Mouse (Mus musculus) olfactory bulb, adult 2 months (tissue): Measurements from ENCODE around the gene Zfp276. TPM values are rescaled to one million over a fixed set of nuclear protein-coding genes. Genes with fewer than 3 reads are reported as not detected.

Experiments used
- H3K27ac ChIP-seq: fragments of 200-500 bp; 2 replicates; pipeline ENCODE4 v1.5.1; 2012; ENCODE audit warnings: low read depth, low read length; ENCODE audit not compliant: insufficient read depth
- H3K4me1 ChIP-seq: fragments of 200-500 bp; 2 replicates; pipeline ENCODE4 v1.6.1; 2012; ENCODE audit warnings: low read length; ENCODE audit not compliant: control insufficient read depth, insufficient read depth
- H3K4me3 ChIP-seq: fragments of 200-500 bp; 2 replicates; pipeline ENCODE4 v1.5.1; 2012; ENCODE audit warnings: mild to moderate bottlenecking, low read depth, low read length, moderate library complexity; ENCODE audit not compliant: insufficient read depth
- CTCF ChIP-seq: fragments of 200-500 bp; IDR thresholded peaks from 2 replicates; pipeline ENCODE4 v1.5.1; 2012; ENCODE audit warnings: low read depth, mild to moderate bottlenecking, low read length, moderate library complexity; ENCODE audit not compliant: insufficient read depth
- POLR2A ChIP-seq: fragments of 200-500 bp; IDR thresholded peaks from 2 replicates; pipeline ENCODE4 v1.6.1; 2012; ENCODE audit warnings: mild to moderate bottlenecking, low read depth, low read length, moderate library complexity; ENCODE audit not compliant: insufficient read depth
- WGBS: fragments of 180-500 bp; shearing (Covaris S2); methylation state at CpG from one replicate; pipeline ENCODE4 v1.1.7; 2018; 5-methylcytosine and 5-hydroxymethylcytosine counted together
- polyA plus RNA-seq: library from polyadenylated mRNA; stranded (reverse); fragments of >200 nt; gene quantifications from 2 replicates; pipeline ENCODE4 v1.2.4, GENCODE M21; 2012; ENCODE audit warnings: low replicate concordance; ENCODE audit not compliant: missing spikeins, insufficient read depth, insufficient read length

The Zfp276 gene
- polyA plus RNA-seq, 1 experiment = not detected

DNA sequence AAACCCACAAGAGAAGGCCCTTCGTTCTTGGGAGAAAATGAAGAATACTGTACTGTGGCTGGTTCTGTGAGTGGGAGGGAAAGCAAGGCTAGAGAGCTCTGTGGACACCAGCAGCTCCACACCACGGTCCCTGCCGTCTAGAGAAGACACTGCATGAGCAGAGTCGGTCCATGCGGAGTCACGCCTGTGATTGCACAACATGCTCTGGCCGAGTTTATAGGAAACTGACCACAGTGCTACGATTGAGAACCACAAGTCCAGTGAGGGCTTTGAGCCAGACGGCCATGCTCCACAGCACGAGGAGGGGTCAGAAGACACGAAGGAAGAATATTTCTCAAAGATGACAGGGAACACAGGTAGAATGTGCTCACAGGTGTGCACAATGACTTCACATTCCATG is 44.3 kb downstream of the Zfp276 start:
- H3K4me3 ChIP-seq = no peak overlapping the region
- no peak overlapping the region for H3K27ac ChIP-seq
- no peak for TF ChIP-seq CTCF
- no peak for TF ChIP-seq POLR2A
- H3K4me1 ChIP-seq = no peaks in the 10 kb centered on the region
- 90% methylated on average over 11 of the region's 11 CpGs for WGBS

DNA sequence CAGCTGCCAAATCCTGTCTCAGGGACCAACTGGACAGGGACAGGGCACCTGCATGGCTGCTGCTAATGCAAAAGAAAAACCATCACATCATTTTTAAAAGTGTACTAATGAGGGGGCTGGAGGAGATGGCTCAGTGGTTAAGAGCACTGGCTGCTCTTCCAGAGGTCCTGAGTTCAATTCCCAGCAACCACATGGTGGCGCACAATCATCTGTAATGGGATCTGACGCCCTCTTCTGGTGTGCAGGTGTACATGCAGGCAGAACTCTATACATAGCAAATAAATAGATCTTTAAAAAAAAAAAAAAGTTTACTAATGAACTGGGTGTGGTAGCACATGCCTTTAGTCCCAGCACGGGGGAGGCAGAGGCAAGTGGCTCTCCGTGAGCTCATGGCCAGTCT is 54.7 kb downstream of the Zfp276 start:
- Histone ChIP-seq H3K27ac (no peak overlapping the region), H3K4me3 (no peak overlapping the region), H3K4me1 (no peaks in the 10 kb centered on the region)
- WGBS = 73% methylated on average over 4 of the region's 4 CpGs
- TF ChIP-seq POLR2A (no peak), CTCF (no peak)

DNA sequence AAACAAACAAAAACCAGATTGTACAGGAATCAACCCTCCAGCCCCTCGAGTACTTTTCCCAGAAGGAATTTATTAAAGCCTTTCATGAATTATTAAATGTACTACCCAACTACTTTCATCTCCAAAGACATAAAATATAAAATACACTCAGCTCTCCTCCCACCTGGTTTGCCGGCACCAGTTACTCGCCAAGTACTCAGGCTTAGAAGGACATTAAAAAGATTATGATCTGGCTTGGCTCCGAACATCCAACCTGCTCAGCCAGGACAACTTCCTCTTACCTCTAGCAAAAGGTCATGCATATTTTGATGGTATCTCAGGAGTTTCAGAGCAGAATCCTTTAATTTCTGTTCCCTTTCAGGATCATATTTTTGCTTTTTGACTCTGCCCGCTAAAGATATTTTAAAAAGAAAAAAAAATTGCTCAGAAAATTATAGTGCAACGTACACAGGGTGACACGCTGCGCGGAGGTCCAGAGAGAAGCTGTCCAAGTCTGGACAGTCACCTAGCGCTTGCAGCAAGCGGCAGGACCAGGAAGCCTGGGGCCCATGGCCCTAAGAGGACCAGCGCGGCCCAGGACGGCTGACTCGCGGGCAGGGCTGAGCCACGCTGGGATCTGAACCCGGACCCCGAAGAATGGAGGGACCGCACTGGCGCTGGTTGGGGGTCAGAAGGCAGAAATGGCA is 63.9 kb downstream of the Zfp276 start:
- peak overlapping the region; percentile 52 for H3K4me3 ChIP-seq
- no peak overlapping the region for H3K27ac ChIP-seq
- 6% methylated on average over 21 of the region's 21 CpGs for WGBS
- H3K4me1 ChIP-seq = peaks cover 6% of the 10 kb centered on the region
- TF ChIP-seq CTCF = peak; percentile 73; the same call in 1 of the 2 replicates
- TF ChIP-seq POLR2A = no peak

DNA sequence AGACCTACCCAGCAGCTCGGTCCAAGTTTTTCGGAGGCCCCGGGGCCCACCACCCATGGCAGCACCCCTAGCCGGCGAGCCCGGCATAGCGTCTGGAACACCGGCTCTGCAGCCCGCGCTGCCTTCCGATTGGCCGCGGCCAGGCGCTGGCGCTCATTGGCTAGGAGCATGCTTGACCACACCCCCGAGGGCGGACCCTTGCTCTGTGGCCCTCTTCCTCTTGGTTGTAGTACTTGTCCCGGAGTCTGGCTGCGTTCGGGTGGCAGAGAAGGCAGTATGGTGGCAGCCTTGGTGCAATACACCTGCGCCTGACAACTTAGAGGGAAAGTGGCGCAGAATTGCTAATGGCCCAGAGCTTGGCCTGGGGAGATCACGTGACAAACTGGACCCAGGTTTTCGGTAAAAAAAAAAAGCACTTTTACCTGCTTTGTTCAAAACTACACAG is 64.5 kb downstream of the Zfp276 start, which contains the start of gene Fanca:
Gene Fanca (minus strand): TSS at position 110 of the 445 bp plus-strand sequence.
- TF ChIP-seq POLR2A = no peak
- no peak for TF ChIP-seq CTCF
- H3K4me1 ChIP-seq = peaks cover 8% of the 10 kb centered on the region
- peak within 1 kb of the TSS; percentile 52 for H3K4me3 ChIP-seq
- under 1% methylated on average over 24 of the region's 24 CpGs for WGBS
- H3K27ac ChIP-seq = no peak within 1 kb of the TSS

Other genes starting within 250 kb of the Zfp276 start
- gene Ankrd11, start 211.9 kb upstream of the Zfp276 start, polyA plus RNA-seq = 219 and 228 TPM in 2 replicates
- 361 TPM in 1 of 2 replicates, not detected in the other for gene Spg7, start 191.3 kb upstream of the Zfp276 start, polyA plus RNA-seq
- gene Rpl13, start 151.8 kb upstream of the Zfp276 start, polyA plus RNA-seq = 1,464 TPM in 1 of 2 replicates, not detected in the other
- gene Cpne7, start 136.8 kb upstream of the Zfp276 start, polyA plus RNA-seq = not detected in 2 replicates
- not detected in 2 replicates for gene Sult5a1, start 95.9 kb upstream of the Zfp276 start, polyA plus RNA-seq
- not detected in 2 replicates for gene Dpep1, start 68.0 kb upstream of the Zfp276 start, polyA plus RNA-seq
- not detected in 2 replicates for gene Chmp1a, start 41.4 kb upstream of the Zfp276 start, polyA plus RNA-seq
- not detected in 2 replicates for gene Spata33, start 41.4 kb upstream of the Zfp276 start, polyA plus RNA-seq
- gene Cdk10, start 29.4 kb upstream of the Zfp276 start, polyA plus RNA-seq = not detected in 2 replicates
- not detected in 2 replicates for gene Spata2l, start 18.0 kb upstream of the Zfp276 start, polyA plus RNA-seq
- not detected in 2 replicates for gene Vps9d1, start 153 bp downstream of the Zfp276 start, polyA plus RNA-seq
- gene Fanca, start 64.4 kb downstream of the Zfp276 start, polyA plus RNA-seq = not detected in 2 replicates
- not detected in 2 replicates for gene Spire2, start 78.5 kb downstream of the Zfp276 start, polyA plus RNA-seq
- 373 and 551 TPM in 2 replicates for gene Tcf25, start 119.6 kb downstream of the Zfp276 start, polyA plus RNA-seq
- not detected in 2 replicates for gene Mc1r, start 152.9 kb downstream of the Zfp276 start, polyA plus RNA-seq
- not detected in 2 replicates for gene Tubb3, start 157.2 kb downstream of the Zfp276 start, polyA plus RNA-seq
- not detected in 2 replicates for gene Def8, start 169.3 kb downstream of the Zfp276 start, polyA plus RNA-seq
- gene Afg3l1, start 223.7 kb downstream of the Zfp276 start, polyA plus RNA-seq = not detected in 2 replicates